Mouse (Mus musculus) activated CD4-positive, CD25-positive, alpha-beta regulatory T cell, adult 9 weeks (primary cell): ENCODE results near the gene Rbm19. TPM values are rescaled to one million over a fixed set of nuclear protein-coding genes. Genes with fewer than 3 reads are reported as not detected.

Experiments used
- polyA plus RNA-seq: library from polyadenylated mRNA; unstranded; fragments of 100-300 nt; shearing (Covaris generic); gene quantifications from one replicate; pipeline ENCODE4 v1.2.1, GENCODE M21; 2017

Gene Rbm19
- polyA plus RNA-seq, result 22.3 TPM

DNA sequence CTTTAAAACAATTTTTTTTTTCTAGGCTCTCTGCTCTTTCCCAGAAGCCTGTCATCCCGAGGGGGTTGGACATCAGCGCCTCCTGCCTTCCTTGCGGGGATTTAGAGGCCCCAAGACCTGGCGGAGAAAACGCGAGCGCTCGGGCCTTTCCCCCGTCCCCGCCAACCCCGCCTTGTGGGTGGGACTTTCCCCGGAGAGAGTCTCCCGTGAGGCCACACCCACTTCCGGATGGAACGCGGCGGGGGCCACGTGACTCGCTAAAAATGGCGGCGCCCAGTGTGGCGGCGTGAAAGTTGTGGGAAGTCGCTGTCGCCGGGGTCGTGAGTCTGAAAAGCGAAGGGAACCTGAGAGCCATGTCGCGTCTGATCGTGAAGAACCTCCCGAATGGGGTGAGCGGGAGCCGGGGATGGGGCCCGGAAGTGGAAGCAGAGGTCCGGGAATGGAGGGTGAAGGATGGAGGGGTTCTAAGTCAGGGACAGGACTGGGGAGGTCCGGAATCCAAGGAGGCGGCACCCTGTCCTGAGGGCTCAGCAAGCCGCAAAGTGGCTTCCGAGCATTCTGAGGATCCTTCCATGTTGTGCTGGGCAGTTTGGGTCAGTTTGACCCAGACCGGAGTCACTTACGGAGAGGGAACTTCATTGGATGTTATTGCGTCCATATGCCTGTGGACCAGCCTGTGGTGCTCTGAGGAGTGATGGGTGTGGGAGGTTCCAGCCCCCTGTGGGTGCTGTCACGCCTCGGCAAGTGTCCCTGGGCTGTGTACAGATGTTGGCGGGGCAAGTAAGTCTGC lies at the start of gene Rbm19:
Gene Rbm19 (plus strand): TSS at position 205 of the 790 bp plus-strand sequence.

